Mouse (Mus musculus) olfactory bulb, adult 2 months (tissue): ENCODE measurements around the gene Ppl.

Experiments used
- CTCF ChIP-seq: fragments of 200-500 bp; IDR thresholded peaks from 2 replicates; pipeline ENCODE4 v1.5.1; 2012; ENCODE audit warnings: low read depth, mild to moderate bottlenecking, low read length, moderate library complexity; ENCODE audit not compliant: insufficient read depth
- POLR2A ChIP-seq: fragments of 200-500 bp; IDR thresholded peaks from 2 replicates; pipeline ENCODE4 v1.6.1; 2012; ENCODE audit warnings: mild to moderate bottlenecking, low read depth, low read length, moderate library complexity; ENCODE audit not compliant: insufficient read depth

DNA sequence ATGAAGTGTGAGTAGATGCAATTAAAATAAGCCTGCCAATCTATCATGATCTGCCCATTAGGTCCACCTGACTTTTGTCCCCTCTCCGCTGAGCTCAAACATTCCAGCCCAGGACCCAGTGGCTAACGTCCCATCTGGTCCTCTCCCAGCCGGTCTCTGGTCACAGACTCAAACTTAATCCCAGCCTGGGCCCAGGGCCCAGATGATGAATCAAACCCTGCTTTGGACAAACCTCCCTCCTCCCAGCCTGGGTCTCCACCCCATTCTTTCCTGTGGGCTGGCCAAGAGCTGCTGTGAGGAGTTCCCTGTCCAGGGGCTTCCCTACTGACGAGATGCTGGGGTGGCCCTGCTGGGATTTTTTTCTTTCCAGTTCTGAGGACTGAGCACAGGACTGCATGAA is 7.5 kb upstream of the Ppl start:
- TF ChIP-seq POLR2A (no peak), CTCF (no peak)
